13 mouse cellular contexts compared by ENCODE assay signal in genomic region chr15:63079825-63080224, GRCm38 (mm10).
A peak's percentile ranks its signal among the peaks of the same experiment; 100 is the strongest.
DNase-seq lines count a peak whose midpoint lies in the region; ATAC-seq lines count a peak whose summit lies in the region.
"Had no signal": no experiment of that assay in that cellular context is flagged by ENCODE, and none has a peak within 500 bp of the region (broad histone marks: within the 10 kb centered on the region; RNA-seq: fewer than 3 reads in every experiment).

No protein-coding gene starts in this region.

- no peak overlapping the region for H3K4me3 ChIP-seq in heart, embryonic 12.5 days
- H3K4me3 ChIP-seq in midbrain, embryonic 14.5 days (replicated peaks; ENCODE audit: low read depth, low read length) = no peak overlapping the region
- H3K4me3 ChIP-seq in intestine, embryonic 15.5 days (replicated peaks) = no peak overlapping the region
- H3K4me3 ChIP-seq: embryonic facial prominence, embryonic 12.5 days; liver, embryonic 15.5 days had no signal

- DNase-seq in heart, adult 18-20 months = peak; percentile 63 to 70
- DNase-seq in retina, postnatal 1 day = peak; percentile 6
- DNase-seq in retina, embryonic 14.5 days (ENCODE audit: low spot score) = no peak
- peak; percentile 57 for DNase-seq in gastrocnemius, postnatal 25 days
- peak; percentile 43 for DNase-seq in midbrain, embryonic 14.5 days
- no peak for DNase-seq in c-Kit-positive CD71-positive TER-119-positive erythroid progenitor cells, embryonic 14.5 days (ENCODE audit: low spot score)
- DNase-seq: spleen, adult 18-20 months had no signal

- H3K27me3 ChIP-seq in heart, embryonic 12.5 days (replicated peaks) = no peaks in the 10 kb centered on the region
- H3K27me3 ChIP-seq in midbrain, embryonic 14.5 days (ENCODE audit: control insufficient read depth, insufficient read depth, low read length) = no peaks in the 10 kb centered on the region
- H3K27me3 ChIP-seq in intestine, embryonic 15.5 days (replicated peaks) = no peaks in the 10 kb centered on the region
- H3K27me3 ChIP-seq: CH12.LX; embryonic facial prominence, embryonic 12.5 days; liver, embryonic 15.5 days had no signal

- H3K27ac ChIP-seq in heart, embryonic 12.5 days (ENCODE audit: poor library complexity, severe bottlenecking) = no peak overlapping the region
- H3K27ac ChIP-seq in midbrain, embryonic 14.5 days (replicated peaks; ENCODE audit: low read depth, low read length) = no peak overlapping the region
- H3K27ac ChIP-seq in intestine, embryonic 15.5 days = no peak overlapping the region
- H3K27ac ChIP-seq: embryonic facial prominence, embryonic 12.5 days; liver, embryonic 15.5 days had no signal

- H3K4me1 ChIP-seq in heart, embryonic 12.5 days (replicated peaks) = no peaks in the 10 kb centered on the region
- no peaks in the 10 kb centered on the region for H3K4me1 ChIP-seq in midbrain, embryonic 14.5 days (ENCODE audit: control insufficient read depth, insufficient read depth, low read length)
- no peaks in the 10 kb centered on the region for H3K4me1 ChIP-seq in intestine, embryonic 15.5 days (replicated peaks)
- H3K4me1 ChIP-seq: embryonic facial prominence, embryonic 12.5 days; liver, embryonic 15.5 days had no signal

- no peak for ATAC-seq in heart, embryonic 12.5 days (ENCODE audit: insufficient number of reproducible peaks, low FRiP score)
- ATAC-seq in midbrain, embryonic 14.5 days (ENCODE audit: low FRiP score, low TSS enrichment) = peak; percentile 64
- ATAC-seq in intestine, embryonic 15.5 days = no peak
- ATAC-seq: intestine, postnatal 0 days had no signal

- H3K4me2 ChIP-seq in heart, embryonic 12.5 days = no peak overlapping the region
- no peak overlapping the region for H3K4me2 ChIP-seq in midbrain, embryonic 14.5 days (ENCODE audit: low read length)
- H3K4me2 ChIP-seq in intestine, embryonic 15.5 days (replicated peaks) = no peak overlapping the region
- H3K4me2 ChIP-seq: embryonic facial prominence, embryonic 12.5 days; liver, embryonic 15.5 days had no signal

- H3K9ac ChIP-seq in heart, embryonic 12.5 days = no peak overlapping the region
- no peak overlapping the region for H3K9ac ChIP-seq in midbrain, embryonic 14.5 days (replicated peaks; ENCODE audit: low read length)
- no peak overlapping the region for H3K9ac ChIP-seq in intestine, embryonic 15.5 days
- H3K9ac ChIP-seq: embryonic facial prominence, embryonic 12.5 days; liver, embryonic 15.5 days had no signal

- H3K9me3 ChIP-seq in heart, embryonic 12.5 days (replicated peaks) = no peaks in the 10 kb centered on the region
- H3K9me3 ChIP-seq in midbrain, embryonic 14.5 days (ENCODE audit: control insufficient read depth, low read length) = no peaks in the 10 kb centered on the region
- H3K9me3 ChIP-seq in intestine, embryonic 15.5 days = no peaks in the 10 kb centered on the region
- H3K9me3 ChIP-seq: embryonic facial prominence, embryonic 12.5 days; liver, embryonic 15.5 days had no signal

- WGBS in heart, embryonic 12.5 days = 81% methylated on average over 4 of the region's 4 CpGs
- 28% methylated on average over 4 of the region's 4 CpGs for WGBS in midbrain, embryonic 14.5 days
- 68% methylated on average over 4 of the region's 4 CpGs for WGBS in intestine, embryonic 15.5 days

- H3K36me3 ChIP-seq in heart, embryonic 12.5 days = no peaks in the 10 kb centered on the region
- H3K36me3 ChIP-seq in midbrain, embryonic 14.5 days (ENCODE audit: control insufficient read depth, insufficient read depth, low read length) = no peaks in the 10 kb centered on the region
- no peaks in the 10 kb centered on the region for H3K36me3 ChIP-seq in intestine, embryonic 15.5 days
- H3K36me3 ChIP-seq: embryonic facial prominence, embryonic 12.5 days; liver, embryonic 15.5 days had no signal

Comparison
In these comparisons a context has a peak if more than half of its experiments do, and no peak if none do; other contexts are left out.
1. DNase-seq: peak in heart, adult 18-20 months (2 of 2), retina, postnatal 1 day (single experiment), gastrocnemius, postnatal 25 days (single experiment) and midbrain, embryonic 14.5 days (single experiment); none in retina, embryonic 14.5 days (single experiment) and c-Kit-positive CD71-positive TER-119-positive erythroid progenitor cells, embryonic 14.5 days (single experiment).